Mouse (Mus musculus) bone marrow, adult 2 months (tissue): ENCODE results near the gene Pcdh15. TPM values are rescaled to one million over a fixed set of nuclear protein-coding genes. Genes with fewer than 3 reads are reported as not detected.

ENCODE experiments used
- H3K27ac ChIP-seq: fragments of 200-500 bp; 2 replicates; pipeline ENCODE4 v1.5.1; 2012; ENCODE audit warnings: low read depth, mild to moderate bottlenecking, control low read depth, inconsistent platforms, low read length; ENCODE audit not compliant: control insufficient read depth, poor library complexity, insufficient read depth
- H3K4me1 ChIP-seq: fragments of 200-500 bp; 2 replicates; pipeline ENCODE4 v1.6.1; 2011; ENCODE audit warnings: low read length; ENCODE audit not compliant: control insufficient read depth, insufficient read depth
- H3K4me3 ChIP-seq: fragments of 200-500 bp; replicated peaks from 2 replicates; pipeline ENCODE3; 2011; ENCODE audit warnings: mild to moderate bottlenecking, low read depth, low read length, control low read depth; ENCODE audit not compliant: control insufficient read depth
- CTCF ChIP-seq: fragments of 200-500 bp; IDR thresholded peaks from 2 replicates; pipeline ENCODE4 v1.5.1; 2011; ENCODE audit warnings: low read length, control low read depth; ENCODE audit not compliant: control insufficient read depth, insufficient read depth
- POLR2A ChIP-seq: fragments of 200-500 bp; IDR thresholded peaks from 2 replicates; pipeline ENCODE4 v1.6.1; 2011; ENCODE audit warnings: low read depth, mild to moderate bottlenecking, control low read depth, low read length, borderline replicate concordance; ENCODE audit not compliant: control insufficient read depth
- WGBS: fragments of 180-500 bp; shearing (Covaris S2); methylation state at CpG from one replicate; pipeline ENCODE4 v1.1.7; 2018; 5-methylcytosine and 5-hydroxymethylcytosine counted together
- polyA plus RNA-seq: library from polyadenylated mRNA; stranded (reverse); fragments of >200 nt; gene quantifications from 2 replicates; pipeline ENCODE4 v1.2.4, GENCODE M21; 2011; ENCODE audit warnings: low replicate concordance; ENCODE audit not compliant: missing spikeins, insufficient read depth, insufficient read length

The Pcdh15 gene
- polyA plus RNA-seq, 1 experiment, result 0.47 TPM

DNA sequence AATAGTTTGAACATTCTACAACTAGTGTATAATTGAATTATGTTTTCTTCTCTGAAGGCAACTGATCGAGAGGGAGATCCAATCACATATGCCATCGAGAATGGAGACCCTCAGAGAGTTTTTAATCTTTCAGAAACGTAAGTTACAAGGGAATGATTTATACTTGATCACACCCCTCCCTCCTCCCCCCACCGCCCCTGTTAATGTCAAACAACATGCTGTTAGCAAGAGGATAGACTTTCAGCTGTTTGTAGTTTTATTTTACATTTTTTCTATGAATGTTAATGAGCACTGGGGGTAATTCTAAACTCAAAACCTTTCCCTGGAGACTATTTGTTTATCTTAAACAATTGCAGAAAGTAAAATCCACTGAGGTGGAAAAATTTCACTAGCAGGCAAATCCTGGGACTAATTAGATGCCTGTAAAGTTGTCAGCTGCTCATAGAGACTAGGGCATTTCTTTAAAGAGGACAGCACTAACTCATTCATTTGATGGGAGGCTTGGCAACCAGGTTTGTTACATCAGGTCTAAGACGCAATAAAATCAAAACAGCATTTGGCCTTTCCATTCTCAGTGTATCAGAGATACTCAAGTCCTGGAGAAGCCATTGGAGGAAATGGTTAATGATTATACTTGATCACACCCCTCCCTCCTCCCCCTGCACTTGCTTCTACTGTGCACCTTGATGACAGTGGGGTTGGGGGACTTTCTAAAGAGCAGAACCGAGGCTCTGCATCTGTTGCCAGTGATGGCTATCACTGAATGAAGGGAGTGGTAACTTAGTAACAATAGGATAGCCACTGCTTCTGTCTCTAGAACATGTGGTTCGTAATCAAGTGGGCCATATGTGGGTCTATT is 1280.4 kb downstream of the Pcdh15 start:
- TF ChIP-seq CTCF, result no peak
- no peak for TF ChIP-seq POLR2A
- no peak overlapping the region for H3K4me3 ChIP-seq
- H3K27ac ChIP-seq, result no peak overlapping the region
- 62% methylated on average over 7 of the region's 7 CpGs for WGBS
- H3K4me1 ChIP-seq, result no peaks in the 10 kb centered on the region

DNA sequence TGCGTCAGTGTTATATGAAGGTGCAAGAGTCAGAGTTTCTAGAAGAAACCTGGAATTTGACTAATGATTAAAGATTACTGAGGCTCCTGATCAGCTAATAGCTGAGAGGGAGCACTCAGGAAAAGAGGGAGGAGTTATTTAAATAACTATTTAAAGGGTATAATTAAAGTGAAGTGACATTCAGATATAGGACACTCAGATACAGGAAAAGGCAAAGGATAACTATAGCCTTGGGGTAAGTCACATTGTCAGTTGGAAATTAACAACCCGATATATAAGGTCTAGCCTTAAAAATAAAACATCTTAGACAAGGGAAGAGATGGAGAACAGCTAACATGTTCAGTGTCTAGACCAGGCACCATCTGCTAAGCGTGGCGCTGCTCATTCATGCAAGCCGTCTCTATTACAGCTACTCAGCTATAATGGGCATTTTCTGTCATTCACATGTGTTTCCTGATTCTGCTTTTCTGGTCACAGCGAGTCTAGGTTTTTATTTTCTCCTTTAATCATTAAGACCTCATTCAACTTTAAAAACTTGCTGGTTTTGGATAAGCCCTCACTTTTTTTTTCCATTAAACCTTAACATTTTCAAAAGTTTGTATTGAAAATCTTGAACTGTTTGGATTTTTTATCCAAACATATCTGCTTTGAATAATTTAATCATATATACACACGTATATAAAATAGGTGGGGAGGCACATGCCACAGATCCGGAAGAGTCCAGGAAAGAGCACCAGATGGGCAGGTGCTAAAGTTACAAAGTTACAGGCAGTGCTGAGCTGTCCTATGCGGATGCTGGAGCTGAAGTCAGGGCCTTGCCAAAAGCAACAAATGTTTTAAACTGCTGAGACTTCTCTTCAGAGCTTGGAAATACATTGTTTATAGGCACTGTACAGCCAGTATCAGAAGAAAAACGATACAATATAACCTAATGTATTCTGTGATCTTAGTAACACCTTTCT is 1288.7 kb downstream of the Pcdh15 start:
- Histone ChIP-seq H3K4me1 (no peaks in the 10 kb centered on the region), H3K27ac (no peak overlapping the region), H3K4me3 (no peak overlapping the region)
- 72% methylated on average over 10 of the region's 10 CpGs for WGBS
- no peak for TF ChIP-seq CTCF

DNA sequence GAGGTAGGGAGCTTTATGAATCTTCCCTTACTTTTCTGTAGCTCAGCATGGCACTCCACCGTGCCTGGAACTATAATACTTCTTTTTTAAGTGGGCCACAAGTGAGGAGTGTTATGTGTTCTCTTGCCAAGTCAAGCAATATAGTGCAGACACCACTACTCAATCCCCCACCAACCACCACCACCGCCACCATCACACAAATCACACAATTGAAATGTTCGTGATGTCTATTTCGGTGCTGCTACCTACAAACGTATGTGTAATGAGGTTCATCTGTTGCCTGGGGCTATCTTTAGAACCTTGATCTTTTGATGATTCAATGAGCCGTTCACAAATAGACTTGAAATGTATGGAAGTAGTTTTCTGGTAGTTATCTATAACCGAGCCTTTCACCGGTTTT is 1304.0 kb downstream of the Pcdh15 start:
- H3K27ac ChIP-seq, result no peak overlapping the region
- 84% methylated on average over 8 of the region's 8 CpGs for WGBS
- TF ChIP-seq POLR2A (no peak), CTCF (no peak)
- no peaks in the 10 kb centered on the region for H3K4me1 ChIP-seq
- H3K4me3 ChIP-seq, result no peak overlapping the region

DNA sequence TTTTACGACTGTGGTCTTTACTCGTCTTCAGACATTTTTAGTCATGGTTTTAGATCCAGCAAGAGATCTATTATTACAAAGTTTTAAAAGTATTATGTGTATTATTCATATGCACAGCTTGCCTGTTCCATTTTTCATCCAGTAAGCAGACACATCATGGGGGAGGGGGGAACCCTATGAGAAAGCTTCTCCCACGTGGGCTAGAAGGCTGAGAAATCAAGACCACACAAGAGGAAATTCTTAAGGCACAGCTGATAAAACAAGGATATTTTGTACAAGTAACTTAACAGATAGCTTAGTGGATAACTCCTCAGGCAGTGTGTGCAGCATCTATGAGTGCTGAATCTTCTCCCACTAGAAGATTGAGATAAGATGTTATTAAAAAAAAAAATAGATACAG is 1314.9 kb downstream of the Pcdh15 start:
- WGBS, result 63% methylated on average over 3 of the region's 3 CpGs

DNA sequence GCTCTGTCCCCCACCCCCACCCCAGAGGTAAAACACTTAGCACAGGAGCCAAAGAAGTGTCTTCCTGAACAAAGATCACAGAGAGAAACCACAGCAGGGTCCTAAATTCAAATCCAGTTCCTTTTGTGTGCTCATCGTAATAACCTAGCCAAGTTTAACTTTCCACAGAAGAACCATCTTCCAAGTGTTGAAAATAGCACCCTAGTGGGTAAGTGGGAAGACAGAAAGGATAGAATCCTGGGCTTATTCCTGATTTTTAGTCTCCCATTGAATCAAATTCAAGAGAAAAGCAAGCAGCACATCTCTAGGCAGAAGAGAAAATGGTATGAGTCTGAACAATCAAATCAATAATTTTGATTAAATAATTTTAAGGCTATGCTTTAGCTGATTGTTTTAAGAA is 1315.8 kb downstream of the Pcdh15 start:
- TF ChIP-seq CTCF (no peak), POLR2A (no peak)
- Histone ChIP-seq H3K4me3 (no peak overlapping the region), H3K27ac (no peak overlapping the region), H3K4me1 (no peaks in the 10 kb centered on the region)
- 76% methylated on average over 1 of the region's 1 CpGs for WGBS

More for the DNA sequence above, 1314.9 kb downstream of the Pcdh15 start:
- Histone ChIP-seq H3K4me1 (no peaks in the 10 kb centered on the region), H3K27ac (no peak overlapping the region), H3K4me3 (no peak overlapping the region)
- TF ChIP-seq CTCF, result no peak
- TF ChIP-seq POLR2A, result no peak

DNA sequence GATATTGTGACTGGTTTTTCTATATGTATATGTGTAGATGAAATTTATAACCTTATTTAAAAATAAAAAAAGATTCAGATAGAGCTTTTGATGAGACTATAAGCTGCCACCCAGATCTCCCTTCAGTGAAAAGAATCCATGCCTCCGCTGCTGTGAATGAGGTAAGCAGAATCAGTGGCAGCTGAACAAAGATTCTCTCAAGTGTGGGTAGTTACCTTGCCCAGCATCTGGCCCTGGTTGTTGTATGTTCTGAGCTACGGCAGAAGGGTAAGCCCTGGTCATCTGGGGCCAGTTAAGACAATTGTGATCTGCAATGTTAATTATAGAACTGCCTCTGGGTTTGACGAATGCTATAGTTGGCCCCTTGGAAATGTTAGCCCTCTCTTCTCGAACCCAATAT is 1316.2 kb downstream of the Pcdh15 start:
- Histone ChIP-seq H3K4me3 (no peak overlapping the region), H3K4me1 (no peaks in the 10 kb centered on the region), H3K27ac (no peak overlapping the region)
- WGBS, result 76% methylated on average over 4 of the region's 4 CpGs
- TF ChIP-seq POLR2A, result no peak
- TF ChIP-seq CTCF, result no peak

DNA sequence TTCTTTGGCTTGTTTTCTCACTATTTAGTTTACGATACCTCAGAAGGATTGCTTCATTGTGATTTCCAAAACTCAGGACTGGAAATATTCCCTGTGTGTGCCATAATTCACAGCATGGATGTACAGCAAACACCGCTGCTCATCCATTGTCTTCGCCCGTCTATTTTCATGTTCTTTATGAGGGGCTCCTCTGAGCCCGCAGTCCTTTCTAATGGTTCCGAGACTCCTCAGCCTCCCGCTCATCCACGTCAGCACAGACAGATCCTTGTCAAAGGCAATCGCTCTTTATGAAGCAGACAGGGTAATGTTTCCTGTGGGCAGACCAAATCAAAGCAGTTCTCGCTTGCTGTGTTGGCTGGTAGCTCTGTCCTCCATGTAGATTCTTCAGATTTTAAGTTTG is 1316.8 kb downstream of the Pcdh15 start:
- H3K4me1 ChIP-seq, result no peaks in the 10 kb centered on the region
- TF ChIP-seq CTCF (no peak), POLR2A (no peak)
- WGBS, result 84% methylated on average over 10 of the region's 10 CpGs
- H3K4me3 ChIP-seq, result no peak overlapping the region
- H3K27ac ChIP-seq, result no peak overlapping the region

DNA sequence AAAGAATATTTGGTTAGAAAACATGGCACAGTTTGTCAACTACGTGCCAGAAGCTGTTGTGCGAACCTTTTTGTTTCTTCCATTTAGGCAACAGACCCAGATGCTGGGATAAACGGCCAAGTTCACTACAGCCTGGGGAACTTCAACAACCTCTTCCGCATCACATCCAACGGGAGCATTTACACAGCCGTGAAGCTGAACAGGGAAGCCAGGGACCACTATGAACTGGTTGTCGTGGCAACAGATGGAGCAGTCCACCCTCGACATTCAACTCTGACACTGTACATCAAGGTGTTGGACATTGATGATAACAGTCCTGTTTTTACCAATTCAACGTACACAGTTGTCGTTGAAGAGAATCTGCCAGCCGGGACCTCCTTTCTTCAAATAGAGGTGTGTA is 1350.9 kb downstream of the Pcdh15 start:
- 83% methylated on average over 11 of the region's 11 CpGs for WGBS
- TF ChIP-seq CTCF (no peak), POLR2A (no peak)
- no peak overlapping the region for H3K27ac ChIP-seq
- no peak overlapping the region for H3K4me3 ChIP-seq
- no peaks in the 10 kb centered on the region for H3K4me1 ChIP-seq
